Mouse (Mus musculus): ENCODE measurements around the gene Gm20431.
A peak's percentile ranks its signal among the peaks of the same experiment; 100 is the strongest.

Gm20431 gene

GRCm38 (mm10) chr2:167659177-167659846, 2.0 kb downstream of the Gm20431 start:
- no peak for DNase-seq

- DNase-seq, result peak in 1 of 2 experiments; percentile 44
Observed at GRCm38 (mm10) chr2:167658712-167659111, 2.6 kb downstream of the Gm20431 start.

GRCm38 (mm10) chr2:167657973-167658372, 3.3 kb downstream of the Gm20431 start:
- DNase-seq, result peak in 1 of 2 experiments; percentile 53

- peak; percentile 65 to 78 for DNase-seq
Observed at GRCm38 (mm10) chr2:167656629-167657478, 4.4 kb downstream of the Gm20431 start.

GRCm38 (mm10) chr2:167654911-167655600, 6.2 kb downstream of the Gm20431 start:
- peak; percentile 62 to 66 for DNase-seq

GRCm38 (mm10) chr2:167652694-167653093, 8.6 kb downstream of the Gm20431 start:
- no peak for DNase-seq

- no peak for DNase-seq
Observed at GRCm38 (mm10) chr2:167651622-167652021, 9.7 kb downstream of the Gm20431 start.

- DNase-seq, result no peak
Observed at GRCm38 (mm10) chr2:167649290-167650032, 11.8 kb downstream of the Gm20431 start.

GRCm38 (mm10) chr2:167646411-167646810, 14.9 kb downstream of the Gm20431 start:
- no peak for DNase-seq

- DNase-seq, result peak in 1 of 2 experiments; percentile 58
Observed at GRCm38 (mm10) chr2:167643356-167644052, 17.8 kb downstream of the Gm20431 start.

- DNase-seq, result peak; percentile 51 to 57
Observed at GRCm38 (mm10) chr2:167642164-167642563, 19.1 kb downstream of the Gm20431 start.

GRCm38 (mm10) chr2:167641337-167641736, 20.0 kb downstream of the Gm20431 start:
- DNase-seq, result peak; percentile 80 to 89

- DNase-seq, result peak in 1 of 2 experiments; percentile 78
Observed at GRCm38 (mm10) chr2:167640279-167640678, 21.0 kb downstream of the Gm20431 start.

- DNase-seq, result no peak
Observed at GRCm38 (mm10) chr2:167634865-167635512, 26.3 kb downstream of the Gm20431 start.

- DNase-seq, result peak; percentile 97 to 98
Observed at GRCm38 (mm10) chr2:167634338-167634770, 26.9 kb downstream of the Gm20431 start.

GRCm38 (mm10) chr2:167633537-167633872, 27.8 kb downstream of the Gm20431 start:
- DNase-seq, result no peak

GRCm38 (mm10) chr2:167632731-167633536, 28.4 kb downstream of the Gm20431 start:
- no peak for DNase-seq

GRCm38 (mm10) chr2:167631591-167632448, 29.5 kb downstream of the Gm20431 start, which contains the start of gene Ube2v1:
TSS of gene Ube2v1 (minus strand) at chr2:167632095.
- peak; percentile 97 for DNase-seq

- no peak for DNase-seq
Observed at GRCm38 (mm10) chr2:167631181-167631590, 30.1 kb downstream of the Gm20431 start.

All from kidney, postnatal 36 days (tissue).